Mouse (Mus musculus): ENCODE measurements around the gene Caprin1. TPM values are rescaled to one million over a fixed set of nuclear protein-coding genes. Genes with fewer than 3 reads are reported as not detected.

Caprin1 gene
- polyA plus RNA-seq, 1 experiment from 2014 or later: 559 TPM

DNA sequence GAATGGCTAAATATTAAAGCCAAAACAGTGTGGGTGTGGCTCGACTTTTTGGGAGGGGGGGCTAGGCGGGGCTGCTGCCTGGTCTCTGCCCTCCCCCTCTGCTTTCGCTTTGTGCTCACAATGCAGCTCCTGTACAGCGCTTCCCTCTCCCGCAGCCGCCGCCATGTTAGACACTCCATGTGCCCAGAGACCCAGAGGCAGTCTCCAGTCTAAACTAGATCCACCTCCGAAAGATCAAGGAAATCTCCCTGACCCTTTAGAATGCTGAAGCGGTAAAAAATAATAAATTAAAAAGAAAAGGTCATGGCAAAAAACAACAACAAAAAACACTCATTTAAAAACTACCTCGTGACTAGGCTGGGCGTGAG lies 1.6 kb downstream of the Caprin1 start:
- H3K27me3 ChIP-seq: no peaks in the 10 kb centered on the region
- H3K27ac ChIP-seq (replicated peaks): peak overlapping the region; percentile 100
- under 1% methylated on average over 11 of the region's 11 CpGs for WGBS
- no peaks in the 10 kb centered on the region for H3K9me3 ChIP-seq
- H3K4me3 ChIP-seq: peak overlapping the region; percentile 92
- peak overlapping the region; percentile 63 for H3K4me2 ChIP-seq (replicated peaks)
- H3K4me1 ChIP-seq: peaks cover 33% of the 10 kb centered on the region
- H3K9ac ChIP-seq (replicated peaks): peak overlapping the region; percentile 98
- peaks cover 19% of the 10 kb centered on the region for H3K36me3 ChIP-seq
- peak; percentile 63 for ATAC-seq (ENCODE audit: low FRiP score, low read depth)

DNA sequence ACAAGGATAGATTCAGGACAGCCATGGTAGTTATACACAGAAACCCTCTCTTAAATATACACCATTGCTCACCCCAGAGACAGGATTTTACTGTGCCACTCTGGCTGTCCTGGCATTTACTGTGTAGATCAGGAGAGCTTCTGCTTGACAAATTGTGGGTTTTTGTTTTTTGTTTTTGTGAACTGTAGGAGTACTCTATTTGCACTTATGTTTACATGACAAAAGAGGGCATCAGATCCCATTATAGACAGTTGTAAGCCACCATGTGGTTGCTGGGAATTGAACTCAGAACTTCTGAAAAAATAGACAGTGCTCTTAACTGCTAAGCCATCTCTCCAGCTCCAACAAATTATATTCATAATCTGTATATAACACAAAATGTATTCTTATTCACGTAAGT lies 5.4 kb downstream of the Caprin1 start:
- H3K4me2 ChIP-seq (replicated peaks): 0 out of 2 replicates have a peak overlapping the region, but pooled peaks have one; percentile 2
- no peaks in the 10 kb centered on the region for H3K9me3 ChIP-seq
- no peak overlapping the region for H3K9ac ChIP-seq (replicated peaks)
- peaks cover 36% of the 10 kb centered on the region for H3K4me1 ChIP-seq
- H3K36me3 ChIP-seq: peaks cover 24% of the 10 kb centered on the region
- ATAC-seq (ENCODE audit: low FRiP score, low read depth): no peak
- no peak overlapping the region for H3K4me3 ChIP-seq
- no peak overlapping the region for H3K27ac ChIP-seq (replicated peaks)
- WGBS: 97% methylated on average over 1 of the region's 1 CpGs
- H3K27me3 ChIP-seq: no peaks in the 10 kb centered on the region

GRCm38 (mm10) chr2:103785735-103786134 lies 11.7 kb downstream of the Caprin1 start:
- Histone ChIP-seq H3K36me3 (peaks cover 33% of the 10 kb centered on the region), H3K4me3 (no peak overlapping the region), H3K27ac (replicated peaks) (no peak overlapping the region), H3K9me3 (no peaks in the 10 kb centered on the region), H3K9ac (replicated peaks) (no peak overlapping the region), H3K4me2 (replicated peaks) (no peak overlapping the region), H3K27me3 (no peaks in the 10 kb centered on the region), H3K4me1 (peaks cover 8% of the 10 kb centered on the region)
- ATAC-seq (ENCODE audit: low FRiP score, low read depth): no peak
- WGBS: 92% methylated on average over 1 of the region's 1 CpGs

- Histone ChIP-seq H3K4me1 (peaks cover 2% of the 10 kb centered on the region), H3K27me3 (no peaks in the 10 kb centered on the region), H3K27ac (replicated peaks) (no peak overlapping the region), H3K9me3 (no peaks in the 10 kb centered on the region), H3K4me2 (replicated peaks) (no peak overlapping the region), H3K9ac (replicated peaks) (no peak overlapping the region), H3K36me3 (peaks cover 42% of the 10 kb centered on the region), H3K4me3 (no peak overlapping the region)
- ATAC-seq (ENCODE audit: low FRiP score, low read depth): no peak
- WGBS: 87% methylated on average over 4 of the region's 4 CpGs
Observed at GRCm38 (mm10) chr2:103784621-103785020, 12.8 kb downstream of the Caprin1 start.

DNA sequence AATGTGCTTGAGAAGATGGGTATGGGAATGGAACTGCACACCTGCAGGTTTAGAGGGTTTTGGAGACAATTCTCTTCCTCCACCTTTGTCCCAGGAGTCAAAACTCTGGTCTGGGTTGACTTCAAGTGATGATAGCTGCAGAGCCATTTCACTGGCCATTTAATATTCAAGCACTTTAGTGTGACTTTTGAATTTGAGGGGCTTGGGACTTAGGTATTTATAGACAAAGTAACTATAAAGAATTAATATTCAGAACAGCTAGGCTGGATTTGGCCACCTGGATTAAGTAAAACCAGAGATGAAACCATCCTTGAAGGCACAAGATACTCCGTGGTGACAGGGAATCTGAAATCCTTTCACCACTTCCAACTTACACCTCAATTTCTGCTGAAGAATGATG lies 35.0 kb downstream of the Caprin1 start:
- no peak overlapping the region for H3K27ac ChIP-seq (replicated peaks)
- ATAC-seq (ENCODE audit: low FRiP score, low read depth): no peak
- H3K4me2 ChIP-seq (replicated peaks): peak overlapping the region; percentile 75
- peaks cover 19% of the 10 kb centered on the region for H3K36me3 ChIP-seq
- H3K9me3 ChIP-seq: no peaks in the 10 kb centered on the region
- no peaks in the 10 kb centered on the region for H3K27me3 ChIP-seq
- peaks cover 10% of the 10 kb centered on the region for H3K4me1 ChIP-seq
- no peak overlapping the region for H3K4me3 ChIP-seq
- WGBS: 53% methylated on average over 1 of the region's 1 CpGs
- H3K9ac ChIP-seq (replicated peaks): no peak overlapping the region

GRCm38 (mm10) chr2:103761993-103762392 lies 35.5 kb downstream of the Caprin1 start:
- H3K4me3 ChIP-seq: peak overlapping the region; percentile 66
- H3K36me3 ChIP-seq: peaks cover 22% of the 10 kb centered on the region
- H3K4me2 ChIP-seq (replicated peaks): peak overlapping the region; percentile 75
- H3K4me1 ChIP-seq: peaks cover 10% of the 10 kb centered on the region
- ATAC-seq (ENCODE audit: low FRiP score, low read depth): no peak
- 36% methylated on average over 4 of the region's 4 CpGs for WGBS
- no peaks in the 10 kb centered on the region for H3K27me3 ChIP-seq
- H3K9me3 ChIP-seq: no peaks in the 10 kb centered on the region
- no peak overlapping the region for H3K9ac ChIP-seq (replicated peaks)
- H3K27ac ChIP-seq (replicated peaks): no peak overlapping the region; the same call in 1 of the 2 replicates

DNA sequence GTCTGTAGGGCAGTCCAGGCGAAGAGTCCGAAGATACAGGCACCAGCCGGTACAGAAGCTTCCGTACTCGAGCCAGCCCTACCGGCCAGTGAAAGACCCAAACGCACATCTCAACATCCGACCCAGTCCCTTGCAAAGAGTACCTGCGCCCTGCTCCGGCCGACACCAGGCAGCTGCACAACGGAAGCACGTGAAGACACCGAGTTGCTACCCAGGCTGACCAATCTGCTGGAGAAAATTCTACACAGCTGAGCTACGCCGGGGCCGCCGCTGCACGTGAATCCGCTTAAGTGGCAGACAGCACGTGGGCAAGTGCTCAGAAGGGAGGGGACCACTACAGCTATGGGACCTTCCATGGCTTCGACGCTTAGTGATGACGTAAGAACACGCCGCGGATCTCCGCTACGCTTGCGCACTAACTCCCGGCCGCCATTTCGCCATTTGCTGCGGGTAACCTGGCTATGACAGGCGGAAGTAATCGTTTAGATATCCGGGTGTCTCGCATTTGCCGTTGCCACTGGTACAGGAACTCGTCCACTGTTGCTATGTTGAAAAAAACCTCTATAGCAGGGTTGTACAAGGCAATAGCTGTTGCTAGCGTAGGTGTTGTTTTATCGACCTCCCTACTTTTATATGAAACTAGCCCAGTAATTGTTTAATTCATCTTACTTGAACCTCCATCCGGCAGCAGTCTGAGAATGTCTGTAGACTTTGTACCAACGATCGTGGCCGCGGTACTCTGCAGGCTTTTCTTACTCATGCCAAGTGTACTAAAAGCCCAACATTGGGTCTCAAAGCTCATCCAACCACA lies 36.3 kb downstream of the Caprin1 start, which contains the start of gene Nat10:
TSS of gene Nat10 (minus strand) at position 365 of the 811 bp plus-strand sequence.
- Histone ChIP-seq H3K9ac (replicated peaks) (peak within 1 kb of the TSS; percentile 59), H3K4me1 (peaks cover 10% of the 10 kb centered on the region), H3K4me3 (peak within 1 kb of the TSS; percentile 66), H3K9me3 (no peaks in the 10 kb centered on the region), H3K36me3 (peaks cover 20% of the 10 kb centered on the region), H3K27me3 (no peaks in the 10 kb centered on the region), H3K4me2 (replicated peaks) (peak within 1 kb of the TSS; percentile 75), H3K27ac (replicated peaks) (peak within 1 kb of the TSS; percentile 74)
- ATAC-seq (ENCODE audit: low FRiP score, low read depth): peak; percentile 95
- WGBS: under 1% methylated on average over 47 of the region's 47 CpGs

DNA sequence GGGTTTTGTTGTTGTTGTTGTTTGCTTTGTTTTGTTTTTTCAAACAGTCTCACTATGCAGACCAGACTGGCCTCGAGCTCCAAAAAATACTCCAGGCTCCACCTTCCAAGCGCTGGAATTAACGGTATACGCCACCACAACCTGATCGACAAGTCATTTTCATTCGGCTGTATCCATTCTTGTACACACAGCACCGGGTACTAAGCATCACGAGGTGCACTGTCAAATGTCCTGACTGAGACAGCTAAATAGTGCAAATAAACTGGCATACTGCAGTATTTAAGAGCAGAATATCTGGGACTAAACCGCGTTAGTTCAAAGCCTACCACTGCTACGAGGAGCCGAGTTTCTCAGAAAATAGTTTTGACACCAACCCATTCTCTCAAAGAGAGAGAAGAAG lies 37.0 kb downstream of the Caprin1 start:
- no peaks in the 10 kb centered on the region for H3K9me3 ChIP-seq
- no peaks in the 10 kb centered on the region for H3K27me3 ChIP-seq
- H3K36me3 ChIP-seq: peaks cover 19% of the 10 kb centered on the region
- peak overlapping the region; percentile 66 for H3K4me3 ChIP-seq
- peak overlapping the region; percentile 66 for H3K27ac ChIP-seq (replicated peaks)
- 2% methylated on average over 12 of the region's 12 CpGs for WGBS
- H3K9ac ChIP-seq (replicated peaks): peak overlapping the region; percentile 59
- H3K4me1 ChIP-seq: peaks cover 10% of the 10 kb centered on the region
- peak; percentile 4; the same call in 1 of the 2 replicates for ATAC-seq (ENCODE audit: low FRiP score, low read depth)
- H3K4me2 ChIP-seq (replicated peaks): peak overlapping the region; percentile 75

GRCm38 (mm10) chr2:103755458-103756085 lies 41.9 kb downstream of the Caprin1 start:
- no peak for ATAC-seq (ENCODE audit: low FRiP score, low read depth)
- no peaks in the 10 kb centered on the region for H3K9me3 ChIP-seq
- 92% methylated on average over 9 of the region's 9 CpGs for whole genome bisulfite sequencing
- no peak overlapping the region for H3K9ac ChIP-seq (replicated peaks)
- H3K36me3 ChIP-seq: peaks cover 56% of the 10 kb centered on the region
- H3K4me3 ChIP-seq: no peak overlapping the region
- no peak overlapping the region for H3K4me2 ChIP-seq (replicated peaks)
- H3K27me3 ChIP-seq: no peaks in the 10 kb centered on the region
- H3K27ac ChIP-seq (replicated peaks): no peak overlapping the region
- peaks cover 3% of the 10 kb centered on the region for H3K4me1 ChIP-seq

DNA sequence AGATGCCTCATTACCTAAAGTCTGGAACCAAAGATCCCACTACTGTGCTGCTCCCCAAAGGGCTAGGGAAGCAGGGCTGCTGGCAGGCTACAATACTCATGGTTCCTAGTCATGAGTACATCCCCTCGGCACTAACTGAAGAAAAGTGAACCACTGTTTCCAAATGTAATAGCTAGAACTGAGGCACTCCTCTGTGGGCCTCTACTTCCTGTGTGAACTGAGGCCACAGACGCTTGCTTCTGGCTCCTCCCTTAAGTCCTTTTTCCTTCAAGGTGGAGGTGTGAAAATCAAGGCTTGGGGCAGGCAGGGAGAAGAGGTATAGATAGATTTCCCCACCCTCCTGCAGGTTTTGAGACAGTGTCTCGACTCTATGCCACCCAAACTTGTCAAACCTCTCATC lies 42.8 kb downstream of the Caprin1 start:
- no peak overlapping the region for H3K4me3 ChIP-seq
- no peak overlapping the region for H3K4me2 ChIP-seq (replicated peaks)
- no peaks in the 10 kb centered on the region for H3K9me3 ChIP-seq
- no peak overlapping the region for H3K27ac ChIP-seq (replicated peaks)
- peaks cover 65% of the 10 kb centered on the region for H3K36me3 ChIP-seq
- 92% methylated on average over 3 of the region's 3 CpGs for WGBS
- no peak for ATAC-seq (ENCODE audit: low FRiP score, low read depth)
- no peak overlapping the region for H3K9ac ChIP-seq (replicated peaks)
- H3K27me3 ChIP-seq: no peaks in the 10 kb centered on the region
- H3K4me1 ChIP-seq: no peaks in the 10 kb centered on the region

DNA sequence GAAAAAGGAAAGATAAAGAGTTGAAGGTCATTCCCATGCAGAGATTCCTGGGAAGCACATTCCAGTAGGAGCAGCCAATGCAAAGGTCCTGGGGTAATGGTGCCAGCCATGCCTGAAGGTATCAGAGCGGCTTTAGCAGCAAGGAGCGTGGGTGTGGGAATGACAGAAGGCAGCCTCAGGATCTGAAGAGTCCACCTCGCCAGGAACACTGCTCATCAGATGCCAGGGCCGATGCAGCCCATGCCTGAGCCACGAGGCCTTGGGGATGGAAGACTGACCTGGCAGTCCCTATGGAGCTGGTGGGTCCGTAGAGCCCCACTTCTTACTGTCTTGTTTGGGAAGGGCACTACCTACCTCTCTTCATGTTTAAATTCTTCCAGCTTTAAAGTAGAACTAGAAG lies 45.7 kb downstream of the Caprin1 start:
- Histone ChIP-seq H3K9me3 (no peaks in the 10 kb centered on the region), H3K4me3 (no peak overlapping the region), H3K4me1 (no peaks in the 10 kb centered on the region), H3K9ac (replicated peaks) (no peak overlapping the region), H3K27ac (replicated peaks) (no peak overlapping the region), H3K27me3 (no peaks in the 10 kb centered on the region), H3K36me3 (peaks cover 78% of the 10 kb centered on the region), H3K4me2 (replicated peaks) (no peak overlapping the region)
- WGBS: 94% methylated on average over 6 of the region's 6 CpGs
- no peak for ATAC-seq (ENCODE audit: low FRiP score, low read depth)

DNA sequence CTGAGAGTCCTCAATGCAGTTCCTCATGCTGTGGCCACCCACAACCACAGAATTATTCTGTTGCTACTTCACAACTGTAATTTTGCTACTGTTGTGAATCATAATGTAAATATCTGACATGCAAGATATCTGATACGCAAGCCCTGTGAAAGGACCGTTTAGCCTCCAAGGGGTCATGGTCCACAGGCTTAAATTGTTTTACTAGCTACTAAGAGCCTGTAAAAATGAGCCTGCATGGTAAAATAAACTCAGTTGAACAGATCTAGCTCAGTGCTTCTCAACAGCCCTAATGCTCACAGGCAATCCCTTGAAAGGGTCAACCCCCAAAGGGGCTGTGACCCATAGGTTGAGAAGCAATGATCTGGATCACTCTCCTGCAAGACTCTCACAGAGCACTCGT lies 48.4 kb downstream of the Caprin1 start:
- Histone ChIP-seq H3K4me3 (no peak overlapping the region), H3K36me3 (peaks cover 63% of the 10 kb centered on the region), H3K27me3 (no peaks in the 10 kb centered on the region), H3K9ac (replicated peaks) (no peak overlapping the region), H3K4me2 (replicated peaks) (no peak overlapping the region), H3K27ac (replicated peaks) (no peak overlapping the region), H3K9me3 (no peaks in the 10 kb centered on the region), H3K4me1 (no peaks in the 10 kb centered on the region)
- ATAC-seq (ENCODE audit: low FRiP score, low read depth): no peak
- 94% methylated on average over 3 of the region's 3 CpGs for WGBS
